Mouse (Mus musculus) urinary bladder, postnatal 4 days (tissue): ENCODE measurements around the gene Meis1.

ENCODE experiments used
- DNase-seq, 2 experiments: peaks; one replicate each; pipeline ENCODE4 v3.0.0; 2021 to 2022; ENCODE audit warnings: low spot score in 2 of 2

Meis1 gene

GRCm38 (mm10) chr11:18830087-18830486 lies 188.7 kb downstream of the Meis1 start:
- no peak for DNase-seq
